Mouse (Mus musculus) large intestine, adult 2 months (tissue): ENCODE results near the gene Olfr543. TPM values are rescaled to one million over a fixed set of nuclear protein-coding genes. Genes with fewer than 3 reads are reported as not detected.

Experiments
- DNase-seq: peaks from one replicate; pipeline ENCODE4 v3.0.0-alpha.2; 2012; ENCODE audit warnings: low read depth, low spot score
- WGBS: fragments of 180-500 bp; shearing (Covaris S2); methylation state at CpG from one replicate; pipeline ENCODE4 v1.1.7; 2018; 5-methylcytosine and 5-hydroxymethylcytosine counted together
- polyA plus RNA-seq: library from polyadenylated mRNA; depleted of rRNA; stranded (reverse); fragments of >200 nt; gene quantifications from 2 replicates; pipeline ENCODE4 v1.2.3, GENCODE M21; 2012; rRNA removed

Olfr543 gene
- polyA plus RNA-seq, 1 experiment, result not detected

GRCm38 (mm10) chr7:102478425-102478824, 3.1 kb downstream of the Olfr543 start:
- 76% methylated on average over 4 of the region's 4 CpGs for WGBS

DNA sequence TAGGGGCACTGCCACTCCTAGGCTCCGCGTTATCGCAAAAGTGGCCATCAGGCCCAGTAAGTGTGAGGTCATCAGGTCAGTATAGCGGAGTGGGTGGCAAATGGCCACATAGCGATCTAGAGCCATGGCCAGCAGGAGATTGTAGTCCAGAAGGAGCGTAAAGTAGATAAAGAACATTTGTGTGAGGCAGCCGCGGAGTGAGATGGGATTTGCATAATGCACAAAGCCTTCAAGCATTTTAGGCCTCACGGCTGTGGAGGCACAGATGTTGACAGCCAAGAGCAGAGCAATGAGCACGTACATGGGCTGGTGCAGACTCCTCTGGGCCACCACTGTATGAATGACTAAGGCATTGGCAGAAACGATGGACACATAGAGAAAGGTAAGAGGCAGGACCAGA, 4.1 kb downstream of the Olfr543 start:
- no peak for DNase-seq
- 90% methylated on average over 11 of the region's 11 CpGs for WGBS

More at GRCm38 (mm10) chr7:102478425-102478824, 3.1 kb downstream of the Olfr543 start:
- DNase-seq, result no peak

DNA sequence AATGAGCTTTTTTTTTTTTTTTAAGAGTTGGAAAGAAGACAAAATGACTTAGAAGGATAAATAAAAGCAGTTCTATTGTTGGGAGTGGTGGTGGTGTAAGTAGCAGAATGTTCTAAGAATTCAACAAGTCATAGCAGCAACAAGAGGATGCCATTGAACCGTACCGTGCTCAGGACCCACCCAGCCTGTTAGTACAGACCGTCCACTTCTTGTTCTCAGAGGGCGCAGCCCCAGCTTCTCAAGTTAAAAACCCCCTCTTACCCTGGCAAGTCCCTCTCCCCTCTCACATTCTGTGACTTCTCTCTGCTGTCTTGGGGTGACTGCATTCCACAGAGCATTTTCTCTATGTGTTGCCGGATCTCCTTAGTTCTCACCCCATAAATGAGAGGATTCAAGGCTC, 4.9 kb downstream of the Olfr543 start:
- WGBS, result 93% methylated on average over 5 of the region's 5 CpGs
- no peak for DNase-seq

DNA sequence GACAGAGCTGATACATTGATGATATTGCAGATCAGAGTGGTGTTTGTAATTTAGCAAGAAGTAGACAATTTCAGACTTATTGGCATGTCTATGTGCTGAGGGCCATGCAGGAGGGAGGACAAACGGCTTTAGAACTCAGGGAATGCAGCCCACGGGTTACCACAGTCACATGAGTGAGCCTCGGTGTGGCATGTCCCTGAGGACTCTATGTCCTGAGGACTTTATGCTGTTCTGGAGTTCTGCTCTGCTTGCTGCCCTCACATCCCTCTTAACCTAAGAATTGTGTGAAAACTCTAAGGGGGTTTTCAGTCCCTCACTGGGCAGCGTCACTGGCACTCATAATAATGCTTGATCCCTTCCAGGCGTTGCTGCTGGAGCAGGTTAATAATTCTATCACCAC, 8.8 kb downstream of the Olfr543 start:
- DNase-seq, result no peak
- 45% methylated on average over 5 of the region's 5 CpGs for WGBS

- no peak for DNase-seq
- WGBS, result 85% methylated on average over 8 of the region's 8 CpGs
Measured at GRCm38 (mm10) chr7:102467566-102467965, 13.9 kb downstream of the Olfr543 start.

- 87% methylated on average over 5 of the region's 5 CpGs for WGBS
- no peak for DNase-seq
Measured at GRCm38 (mm10) chr7:102458618-102459380, 22.7 kb downstream of the Olfr543 start.

GRCm38 (mm10) chr7:102446438-102446837, 35.0 kb downstream of the Olfr543 start:
- DNase-seq, result no peak
- 89% methylated on average over 9 of the region's 9 CpGs for WGBS

DNA sequence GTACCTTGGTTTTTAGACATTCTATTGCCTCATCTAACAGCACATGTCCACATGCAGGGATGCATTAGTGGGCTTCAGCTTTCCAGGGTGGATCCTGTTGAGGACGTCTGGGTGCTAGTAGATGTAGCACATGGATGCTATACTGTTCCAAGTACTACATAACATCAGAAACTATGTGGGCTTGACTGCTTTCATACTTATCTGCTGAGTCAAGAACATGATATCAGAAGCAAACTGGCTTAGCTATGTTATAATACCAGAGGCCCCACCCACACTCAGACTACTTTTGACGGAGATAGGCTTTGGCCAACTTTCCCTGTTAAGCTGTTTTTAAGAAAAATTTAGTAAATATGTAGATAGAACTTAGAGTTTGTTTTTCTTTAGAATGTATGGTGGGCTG, 37.2 kb downstream of the Olfr543 start:
- DNase-seq, result no peak
- 63% methylated on average over 2 of the region's 2 CpGs for WGBS

DNA sequence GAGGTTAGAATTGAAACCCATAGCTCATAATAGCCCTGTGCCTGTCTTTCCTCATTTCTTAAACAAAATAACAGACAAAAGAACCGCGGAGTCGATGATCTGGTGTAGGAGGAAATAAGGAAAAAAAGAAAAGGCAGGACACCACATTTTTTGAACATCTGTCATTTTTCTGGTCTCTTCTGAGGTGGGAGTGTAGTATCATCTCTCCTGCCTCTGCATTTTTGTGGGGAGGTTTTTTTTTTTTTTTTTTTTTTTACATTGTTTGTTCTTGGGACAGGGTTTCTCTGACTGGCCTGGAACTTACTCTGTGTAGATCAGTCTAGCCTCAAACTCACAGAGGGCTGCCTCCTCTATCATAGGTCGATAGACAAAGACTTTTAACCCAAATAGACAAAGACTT, 39.0 kb downstream of the Olfr543 start:
- WGBS, result 1% methylated on average over 4 of the region's 4 CpGs

DNA sequence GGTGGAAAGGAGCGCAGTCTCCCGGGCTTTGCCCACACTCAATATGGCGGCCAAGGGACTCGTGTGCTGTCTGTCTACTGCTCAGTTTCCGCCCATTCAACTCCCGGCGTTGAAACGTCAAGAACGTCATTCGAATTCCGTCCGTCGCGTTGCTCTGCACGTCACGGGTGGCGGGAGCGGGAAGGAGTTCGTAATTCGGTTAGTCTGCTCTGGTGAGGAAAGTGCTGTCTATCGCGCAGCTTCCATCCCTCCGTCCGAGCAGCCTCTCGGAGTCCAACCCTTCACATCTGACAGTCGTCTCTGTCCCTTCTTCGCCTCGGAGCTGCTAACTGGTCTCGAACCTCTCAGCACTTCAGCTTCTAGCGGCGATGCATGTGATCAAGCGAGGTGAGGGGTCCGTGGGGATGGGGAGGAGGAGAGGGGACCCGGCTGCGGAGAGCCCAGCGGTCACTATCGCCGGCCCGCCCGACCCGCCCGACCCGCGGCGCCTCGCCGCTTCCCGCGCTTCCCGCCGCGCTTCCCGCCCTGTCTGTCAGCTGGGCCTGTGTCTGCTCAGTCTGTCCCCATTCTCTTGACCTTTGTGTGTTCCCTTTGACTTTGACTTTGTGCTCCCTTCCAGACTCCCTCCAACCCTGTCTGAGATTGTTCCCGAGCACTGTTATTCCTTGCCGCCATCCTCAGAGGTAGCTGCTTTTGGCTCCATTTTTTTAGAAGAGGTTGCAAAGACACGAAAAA, 39.7 kb downstream of the Olfr543 start, which contains the start of gene Rrm1:
TSS of gene Rrm1 (plus strand) at position 39 of the 735 bp plus-strand sequence.
- peak; percentile 92 for DNase-seq
- WGBS, result 1% methylated on average over 56 of the region's 56 CpGs

More for the DNA sequence above, 39.0 kb downstream of the Olfr543 start:
- no peak for DNase-seq

- WGBS, result 45% methylated on average over 15 of the region's 15 CpGs
- DNase-seq, result no peak
Measured at GRCm38 (mm10) chr7:102440822-102441656, 40.4 kb downstream of the Olfr543 start.

DNA sequence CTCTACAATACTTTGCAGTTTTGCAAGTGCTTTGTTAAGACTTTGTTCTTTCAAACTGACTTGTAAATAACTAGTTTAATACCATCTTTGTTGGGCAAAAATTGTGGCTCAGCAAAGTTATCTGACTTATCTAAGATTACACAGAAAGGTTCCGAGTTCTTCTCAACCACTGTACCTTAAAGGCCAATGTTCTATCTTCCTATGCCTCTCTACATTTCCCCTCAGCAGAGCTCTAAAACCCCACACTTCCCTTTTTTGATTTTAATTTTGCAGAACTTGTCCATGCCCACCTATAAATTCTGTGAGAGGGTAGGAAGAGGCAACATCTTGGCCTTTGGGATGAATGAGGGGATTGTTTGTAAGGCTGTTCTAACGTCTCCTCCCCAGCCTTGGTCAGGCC, 47.1 kb downstream of the Olfr543 start:
- 73% methylated on average over 2 of the region's 2 CpGs for WGBS
- no peak for DNase-seq

Other genes with a start within 250 kb of the Olfr543 start
- 104 and 114 TPM in 2 replicates for gene Rhog, start 225.6 kb downstream of the Olfr543 start, polyA plus RNA-seq
- gene Stim1, start 213.9 kb downstream of the Olfr543 start, polyA plus RNA-seq, result 21.6 and 25.3 TPM in 2 replicates
- gene Rrm1, start 40.0 kb downstream of the Olfr543 start, polyA plus RNA-seq, result 12.2 and 16.9 TPM in 2 replicates
- not detected in 2 replicates for gene Olfr544, start 6.6 kb upstream of the Olfr543 start, polyA plus RNA-seq
- gene Olfr545, start 17.9 kb upstream of the Olfr543 start, polyA plus RNA-seq, result not detected in 2 replicates
- gene Olfr547, start 53.1 kb upstream of the Olfr543 start, polyA plus RNA-seq, result not detected in 2 replicates
- not detected in 2 replicates for gene Olfr548-ps1, start 59.2 kb upstream of the Olfr543 start, polyA plus RNA-seq
- not detected in 2 replicates for gene Olfr549, start 68.2 kb upstream of the Olfr543 start, polyA plus RNA-seq
- gene Trim21, start 83.8 kb upstream of the Olfr543 start, polyA plus RNA-seq, result 4.9 and 6.2 TPM in 2 replicates
- gene Olfr550, start 89.8 kb upstream of the Olfr543 start, polyA plus RNA-seq, result not detected in 2 replicates
- not detected in 2 replicates for gene Olfr551, start 110.2 kb upstream of the Olfr543 start, polyA plus RNA-seq
- gene Olfr552, start 116.1 kb upstream of the Olfr543 start, polyA plus RNA-seq, result not detected in 2 replicates
- not detected in 2 replicates for gene Olfr553, start 136.5 kb upstream of the Olfr543 start, polyA plus RNA-seq
- gene Olfr554, start 156.8 kb upstream of the Olfr543 start, polyA plus RNA-seq, result not detected in 2 replicates
- not detected in 2 replicates for gene Olfr555, start 177.1 kb upstream of the Olfr543 start, polyA plus RNA-seq
- not detected in 2 replicates for gene Olfr556, start 183.2 kb upstream of the Olfr543 start, polyA plus RNA-seq
- gene Trim68, start 205.6 kb upstream of the Olfr543 start, polyA plus RNA-seq, result 6.7 and 9.2 TPM in 2 replicates
- not detected in 2 replicates for gene Olfr557, start 214.2 kb upstream of the Olfr543 start, polyA plus RNA-seq
- gene Olfr558, start 220.5 kb upstream of the Olfr543 start, polyA plus RNA-seq, result 0.45 and 0.62 TPM in 2 replicates
- gene Olfr33, start 237.4 kb upstream of the Olfr543 start, polyA plus RNA-seq, result not detected in 2 replicates
- not detected in 2 replicates for gene Olfr559, start 245.8 kb upstream of the Olfr543 start, polyA plus RNA-seq